Mouse (Mus musculus): ENCODE results near the gene BC004004. TPM values are rescaled to one million over a fixed set of nuclear protein-coding genes. Genes with fewer than 3 reads are reported as not detected.
A peak's percentile ranks its signal among the peaks of the same experiment; 100 is the strongest.

Gene BC004004
- polyA plus RNA-seq, 1 experiment from 2014 or later = 79.4 TPM

GRCm38 (mm10) chr17:29280422-29280821 lies 11.8 kb downstream of the BC004004 start:
- Histone ChIP-seq H3K36me3 (ENCODE audit: control insufficient read depth, insufficient read depth, low read length) (no peaks in the 10 kb centered on the region), H3K4me2 (replicated peaks; ENCODE audit: low read depth, low read length) (no peak overlapping the region), H3K9me3 (ENCODE audit: control insufficient read depth, low read length) (no peaks in the 10 kb centered on the region), H3K4me1 (replicated peaks; ENCODE audit: control insufficient read depth, insufficient read depth, low read length) (no peaks in the 10 kb centered on the region), H3K4me3 (ENCODE audit: low read depth, low read length) (no peak overlapping the region), H3K9ac (ENCODE audit: low read depth, low read length) (no peak overlapping the region), H3K27ac (ENCODE audit: low read depth, low read length) (no peak overlapping the region), H3K27me3 (ENCODE audit: control insufficient read depth, insufficient read depth, low read length) (no peaks in the 10 kb centered on the region)
- 85% methylated on average over 5 of the region's 5 CpGs for WGBS
- no peak for DNase-seq (ENCODE audit: low spot score)
- no peak for ATAC-seq (ENCODE audit: low FRiP score)

DNA sequence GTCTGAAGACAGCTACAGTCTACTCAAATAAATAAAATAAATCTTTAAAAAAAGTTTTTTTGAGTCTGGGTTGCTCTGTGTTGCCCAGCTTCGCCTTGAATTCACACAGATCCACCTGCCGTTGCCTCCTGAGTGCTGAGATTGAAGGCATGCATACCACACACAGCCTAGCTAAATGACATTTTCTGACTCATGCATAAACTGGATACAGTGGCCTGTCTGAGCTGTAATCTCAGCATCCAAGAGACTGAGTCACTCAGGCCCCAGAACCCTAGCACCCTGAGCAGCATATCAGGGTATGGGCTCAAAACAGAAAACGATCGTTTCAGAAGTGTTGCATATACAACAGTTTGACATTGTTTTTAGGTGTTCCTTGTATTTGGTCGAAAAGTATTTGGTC lies 13.0 kb downstream of the BC004004 start:
- DNase-seq (ENCODE audit: low spot score) (no peak), ATAC-seq (ENCODE audit: low FRiP score) (no peak)
- Histone ChIP-seq H3K4me1 (replicated peaks; ENCODE audit: control insufficient read depth, insufficient read depth, low read length) (no peaks in the 10 kb centered on the region), H3K4me3 (ENCODE audit: low read depth, low read length) (no peak overlapping the region), H3K27ac (ENCODE audit: low read depth, low read length) (no peak overlapping the region), H3K36me3 (ENCODE audit: control insufficient read depth, insufficient read depth, low read length) (no peaks in the 10 kb centered on the region), H3K27me3 (ENCODE audit: control insufficient read depth, insufficient read depth, low read length) (no peaks in the 10 kb centered on the region), H3K9ac (ENCODE audit: low read depth, low read length) (no peak overlapping the region), H3K4me2 (replicated peaks; ENCODE audit: low read depth, low read length) (no peak overlapping the region), H3K9me3 (ENCODE audit: control insufficient read depth, low read length) (no peaks in the 10 kb centered on the region)
- 86% methylated on average over 5 of the region's 5 CpGs for WGBS

- ATAC-seq (ENCODE audit: low FRiP score) (no peak), DNase-seq (ENCODE audit: low spot score) (no peak)
- H3K9ac ChIP-seq (ENCODE audit: low read depth, low read length) = peak overlapping the region; percentile 4; the same call in 1 of the 2 replicates
- H3K9me3 ChIP-seq (ENCODE audit: control insufficient read depth, low read length) = no peaks in the 10 kb centered on the region
- no peaks in the 10 kb centered on the region for H3K36me3 ChIP-seq (ENCODE audit: control insufficient read depth, insufficient read depth, low read length)
- no peak overlapping the region for H3K27ac ChIP-seq (ENCODE audit: low read depth, low read length)
- no peaks in the 10 kb centered on the region for H3K27me3 ChIP-seq (ENCODE audit: control insufficient read depth, insufficient read depth, low read length)
- no peak overlapping the region for H3K4me2 ChIP-seq (replicated peaks; ENCODE audit: low read depth, low read length)
- no peaks in the 10 kb centered on the region for H3K4me1 ChIP-seq (replicated peaks; ENCODE audit: control insufficient read depth, insufficient read depth, low read length)
- 64% methylated on average over 21 of the region's 21 CpGs for WGBS
- H3K4me3 ChIP-seq (ENCODE audit: low read depth, low read length) = no peak overlapping the region
These were observed 13.8 kb downstream of the BC004004 start for GRCm38 (mm10) chr17:29282216-29282952.

- no peak overlapping the region for H3K4me3 ChIP-seq (ENCODE audit: low read depth, low read length)
- no peaks in the 10 kb centered on the region for H3K27me3 ChIP-seq (ENCODE audit: control insufficient read depth, insufficient read depth, low read length)
- no peaks in the 10 kb centered on the region for H3K36me3 ChIP-seq (ENCODE audit: control insufficient read depth, insufficient read depth, low read length)
- DNase-seq (ENCODE audit: low spot score) (no peak), ATAC-seq (ENCODE audit: low FRiP score) (no peak)
- no peaks in the 10 kb centered on the region for H3K9me3 ChIP-seq (ENCODE audit: control insufficient read depth, low read length)
- H3K27ac ChIP-seq (ENCODE audit: low read depth, low read length) = no peak overlapping the region
- no peaks in the 10 kb centered on the region for H3K4me1 ChIP-seq (replicated peaks; ENCODE audit: control insufficient read depth, insufficient read depth, low read length)
- no peak overlapping the region for H3K4me2 ChIP-seq (replicated peaks; ENCODE audit: low read depth, low read length)
- no peak overlapping the region for H3K9ac ChIP-seq (ENCODE audit: low read depth, low read length)
- 88% methylated on average over 7 of the region's 7 CpGs for WGBS
These were observed 23.2 kb downstream of the BC004004 start for GRCm38 (mm10) chr17:29291793-29292192.

DNA sequence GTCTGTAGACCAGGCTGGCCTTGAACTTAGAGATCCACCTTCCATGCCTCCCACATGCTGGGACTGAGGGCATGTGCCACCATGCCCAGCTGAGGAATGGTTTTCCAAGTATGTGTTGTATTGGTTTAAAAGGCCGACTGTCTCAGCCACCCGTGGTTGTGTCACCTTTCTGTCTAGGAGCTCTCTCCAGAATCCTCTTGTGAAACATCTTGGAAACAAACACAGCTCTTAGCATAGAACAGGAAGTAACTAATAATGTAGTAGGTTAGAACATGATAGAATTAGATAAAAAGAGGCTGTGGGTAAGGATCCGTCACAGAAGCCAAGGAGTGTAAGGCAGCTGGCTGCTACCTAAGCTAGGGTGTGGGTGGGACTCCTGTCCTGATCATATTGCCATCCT lies 24.4 kb downstream of the BC004004 start:
- H3K4me2 ChIP-seq (replicated peaks; ENCODE audit: low read depth, low read length) = no peak overlapping the region
- no peak overlapping the region for H3K27ac ChIP-seq (ENCODE audit: low read depth, low read length)
- no peaks in the 10 kb centered on the region for H3K36me3 ChIP-seq (ENCODE audit: control insufficient read depth, insufficient read depth, low read length)
- H3K27me3 ChIP-seq (ENCODE audit: control insufficient read depth, insufficient read depth, low read length) = no peaks in the 10 kb centered on the region
- H3K9ac ChIP-seq (ENCODE audit: low read depth, low read length) = no peak overlapping the region
- WGBS = 90% methylated on average over 3 of the region's 3 CpGs
- no peak overlapping the region for H3K4me3 ChIP-seq (ENCODE audit: low read depth, low read length)
- ATAC-seq (ENCODE audit: low FRiP score) = no peak
- no peaks in the 10 kb centered on the region for H3K4me1 ChIP-seq (replicated peaks; ENCODE audit: control insufficient read depth, insufficient read depth, low read length)
- H3K9me3 ChIP-seq (ENCODE audit: control insufficient read depth, low read length) = no peaks in the 10 kb centered on the region
- no peak for DNase-seq (ENCODE audit: low spot score)

GRCm38 (mm10) chr17:29293807-29294605 lies 25.4 kb downstream of the BC004004 start:
- no peaks in the 10 kb centered on the region for H3K27me3 ChIP-seq (ENCODE audit: control insufficient read depth, insufficient read depth, low read length)
- H3K4me3 ChIP-seq (ENCODE audit: low read depth, low read length) = no peak overlapping the region
- no peaks in the 10 kb centered on the region for H3K9me3 ChIP-seq (ENCODE audit: control insufficient read depth, low read length)
- H3K27ac ChIP-seq (ENCODE audit: low read depth, low read length) = no peak overlapping the region
- ATAC-seq (ENCODE audit: low FRiP score) = no peak
- WGBS = 79% methylated on average over 9 of the region's 9 CpGs
- no peaks in the 10 kb centered on the region for H3K4me1 ChIP-seq (replicated peaks; ENCODE audit: control insufficient read depth, insufficient read depth, low read length)
- no peaks in the 10 kb centered on the region for H3K36me3 ChIP-seq (ENCODE audit: control insufficient read depth, insufficient read depth, low read length)
- no peak overlapping the region for H3K4me2 ChIP-seq (replicated peaks; ENCODE audit: low read depth, low read length)
- H3K9ac ChIP-seq (ENCODE audit: low read depth, low read length) = no peak overlapping the region
- DNase-seq (ENCODE audit: low spot score) = no peak

DNA sequence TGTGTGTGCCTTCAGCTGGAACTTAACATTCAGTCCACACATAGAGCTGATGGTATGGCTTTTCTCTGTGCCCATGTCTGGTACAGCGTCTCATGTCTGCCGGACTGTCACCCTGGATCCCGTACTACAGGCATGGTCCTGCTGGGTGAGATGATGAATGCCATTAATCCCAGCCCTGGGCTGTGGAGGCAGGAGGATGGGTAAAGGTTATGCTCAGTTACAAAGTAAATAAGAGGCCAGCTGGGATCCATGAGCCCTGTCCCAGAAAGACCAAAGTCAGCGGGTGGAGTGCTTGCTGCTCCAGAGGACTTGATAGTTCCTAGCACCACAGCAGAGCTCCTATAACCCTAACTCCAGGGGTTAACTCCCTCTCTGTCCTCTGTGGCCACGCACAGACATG lies 27.2 kb downstream of the BC004004 start:
- H3K36me3 ChIP-seq (ENCODE audit: control insufficient read depth, insufficient read depth, low read length) = peaks cover 2% of the 10 kb centered on the region; the same call in 1 of the 2 replicates
- ATAC-seq (ENCODE audit: low FRiP score) (no peak), DNase-seq (ENCODE audit: low spot score) (no peak)
- H3K9ac ChIP-seq (ENCODE audit: low read depth, low read length) = no peak overlapping the region
- no peak overlapping the region for H3K4me2 ChIP-seq (replicated peaks; ENCODE audit: low read depth, low read length)
- 64% methylated on average over 5 of the region's 5 CpGs for WGBS
- H3K9me3 ChIP-seq (ENCODE audit: control insufficient read depth, low read length) = no peaks in the 10 kb centered on the region
- no peak overlapping the region for H3K4me3 ChIP-seq (ENCODE audit: low read depth, low read length)
- H3K27me3 ChIP-seq (ENCODE audit: control insufficient read depth, insufficient read depth, low read length) = no peaks in the 10 kb centered on the region
- H3K27ac ChIP-seq (ENCODE audit: low read depth, low read length) = no peak overlapping the region
- no peaks in the 10 kb centered on the region for H3K4me1 ChIP-seq (replicated peaks; ENCODE audit: control insufficient read depth, insufficient read depth, low read length)

DNA sequence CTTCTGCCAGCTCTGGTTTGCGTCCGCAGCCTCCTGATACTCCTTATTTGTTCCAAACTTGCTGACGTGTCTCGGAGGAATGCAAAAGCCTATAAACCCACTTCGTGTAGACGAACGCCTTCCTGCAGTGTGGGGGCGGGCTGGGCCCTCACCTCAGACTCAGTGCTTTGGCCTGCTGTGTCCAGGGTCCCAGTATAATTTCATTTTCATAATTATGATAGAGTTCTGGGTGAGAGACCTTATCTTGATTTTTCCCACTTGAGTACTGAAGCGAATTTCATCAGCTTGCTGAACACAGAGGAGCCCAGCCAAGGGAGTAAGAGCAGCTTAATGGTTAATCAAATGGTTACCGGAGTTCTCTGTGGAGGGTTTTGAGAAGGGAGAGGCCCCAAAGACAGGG lies 28.7 kb downstream of the BC004004 start:
- no peak overlapping the region for H3K4me2 ChIP-seq (replicated peaks; ENCODE audit: low read depth, low read length)
- ATAC-seq (ENCODE audit: low FRiP score) = no peak
- peaks cover 6% of the 10 kb centered on the region; the same call in 1 of the 2 replicates for H3K36me3 ChIP-seq (ENCODE audit: control insufficient read depth, insufficient read depth, low read length)

DNA sequence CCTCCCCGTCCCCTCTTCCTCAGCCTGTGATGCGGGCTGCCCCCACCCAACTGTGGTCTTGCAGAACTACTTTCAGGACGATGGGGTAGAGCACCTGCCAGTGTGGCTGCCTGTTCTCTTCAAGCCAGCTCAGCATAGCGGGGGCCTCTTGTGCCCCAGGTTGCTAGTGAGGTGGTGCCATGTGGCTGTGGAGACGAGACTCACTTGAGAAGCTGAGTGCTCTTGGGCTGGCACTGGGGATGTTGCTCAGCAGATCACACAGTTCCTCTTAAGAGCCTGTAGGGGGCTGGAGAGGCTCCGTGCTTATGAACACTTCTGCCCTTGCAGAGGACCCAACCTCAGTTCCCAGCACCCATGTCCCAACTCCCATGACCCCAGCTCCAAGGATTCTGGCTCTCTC lies 29.2 kb downstream of the BC004004 start:
- DNase-seq (ENCODE audit: low spot score) = no peak
- 90% methylated on average over 6 of the region's 6 CpGs for WGBS
- Histone ChIP-seq H3K4me2 (replicated peaks; ENCODE audit: low read depth, low read length) (no peak overlapping the region), H3K4me1 (replicated peaks; ENCODE audit: control insufficient read depth, insufficient read depth, low read length) (no peaks in the 10 kb centered on the region), H3K9me3 (ENCODE audit: control insufficient read depth, low read length) (no peaks in the 10 kb centered on the region), H3K4me3 (ENCODE audit: low read depth, low read length) (no peak overlapping the region), H3K27me3 (ENCODE audit: control insufficient read depth, insufficient read depth, low read length) (no peaks in the 10 kb centered on the region), H3K9ac (ENCODE audit: low read depth, low read length) (no peak overlapping the region), H3K36me3 (ENCODE audit: control insufficient read depth, insufficient read depth, low read length) (peaks cover 6% of the 10 kb centered on the region; the same call in 1 of the 2 replicates), H3K27ac (ENCODE audit: low read depth, low read length) (no peak overlapping the region)
- ATAC-seq (ENCODE audit: low FRiP score) = no peak

More for the DNA sequence above, 28.7 kb downstream of the BC004004 start:
- Histone ChIP-seq H3K27me3 (ENCODE audit: control insufficient read depth, insufficient read depth, low read length) (no peaks in the 10 kb centered on the region), H3K27ac (ENCODE audit: low read depth, low read length) (no peak overlapping the region), H3K9ac (ENCODE audit: low read depth, low read length) (no peak overlapping the region), H3K4me1 (replicated peaks; ENCODE audit: control insufficient read depth, insufficient read depth, low read length) (no peaks in the 10 kb centered on the region), H3K4me3 (ENCODE audit: low read depth, low read length) (no peak overlapping the region), H3K9me3 (ENCODE audit: control insufficient read depth, low read length) (no peaks in the 10 kb centered on the region)
- WGBS = 64% methylated on average over 10 of the region's 10 CpGs
- no peak for DNase-seq (ENCODE audit: low spot score)
